Mouse (Mus musculus): ENCODE data around the gene Gm6525. TPM values are rescaled to one million over a fixed set of nuclear protein-coding genes. Genes with fewer than 3 reads are reported as not detected.

Gene Gm6525
- polyA plus RNA-seq, 1 experiment, result 0.12 TPM

DNA sequence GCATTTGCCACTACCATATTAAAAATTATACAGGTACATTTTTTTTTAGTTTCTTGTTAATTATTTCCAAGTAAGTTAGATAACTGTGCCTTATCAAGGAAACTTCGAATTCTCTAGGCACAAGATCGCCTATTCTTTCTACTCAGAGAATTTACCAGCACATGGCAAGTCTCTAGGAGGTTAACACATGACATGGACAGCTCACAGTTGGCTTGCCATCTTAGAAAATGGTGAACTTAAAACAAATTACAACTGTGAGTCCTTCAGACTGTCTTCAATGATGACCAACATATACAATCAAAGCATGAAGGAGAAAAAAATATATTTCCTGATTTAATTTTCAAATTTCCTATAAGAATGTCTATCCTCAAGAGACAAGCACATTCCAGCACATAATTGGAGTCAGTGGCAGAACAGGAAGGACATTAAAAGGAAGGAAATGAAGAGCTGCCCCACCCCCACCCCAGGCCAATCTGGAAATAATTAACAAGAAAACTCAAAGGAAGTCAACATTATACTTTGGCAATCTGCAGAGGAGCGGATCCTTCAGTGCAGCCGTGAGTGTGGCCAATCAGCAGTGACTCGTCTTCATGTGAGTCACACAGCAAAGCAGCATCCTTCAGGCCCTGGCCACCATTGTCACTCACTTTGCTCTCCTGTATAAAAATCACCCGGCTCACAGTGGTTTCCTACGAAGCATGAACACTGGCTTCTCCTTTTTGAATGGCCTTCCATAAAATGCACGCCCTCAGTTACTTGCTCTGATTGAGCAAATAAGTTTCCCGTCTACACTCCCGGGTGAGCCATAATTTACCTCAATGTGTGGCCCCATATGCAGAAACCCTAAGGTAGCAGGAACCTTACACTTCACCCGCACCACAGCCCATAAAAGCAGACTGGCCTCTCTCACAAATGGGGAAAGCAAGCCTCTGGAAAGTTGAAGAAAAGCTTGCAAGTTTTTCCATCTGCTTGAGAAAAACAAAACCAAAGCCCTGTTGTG is 44.7 kb upstream of the Gm6525 start:
- Histone ChIP-seq H3K27me3 (ENCODE audit: control insufficient read depth, insufficient read depth, insufficient read length) (no peaks in the 10 kb centered on the region), H3K79me2 (ENCODE audit: control insufficient read depth, insufficient read depth) (no peaks in the 10 kb centered on the region), H3K4me2 (ENCODE audit: low read depth) (no peak overlapping the region), H3ac (ENCODE audit: control insufficient read depth, insufficient read length) (no peak overlapping the region), H3K4me3 (no peak overlapping the region), H3K36me3 (ENCODE audit: control insufficient read depth, insufficient read depth) (no peaks in the 10 kb centered on the region)
- TF ChIP-seq TCF12 (IDR thresholded peaks at IDR 0.05; ENCODE audit: insufficient read depth, poor library complexity, severe bottlenecking) (no peak), REST (IDR thresholded peaks at IDR 0.05; ENCODE audit: insufficient read depth, insufficient read length) (no peak), MAX (IDR thresholded peaks at IDR 0.05; ENCODE audit: low read depth) (no peak)

DNA sequence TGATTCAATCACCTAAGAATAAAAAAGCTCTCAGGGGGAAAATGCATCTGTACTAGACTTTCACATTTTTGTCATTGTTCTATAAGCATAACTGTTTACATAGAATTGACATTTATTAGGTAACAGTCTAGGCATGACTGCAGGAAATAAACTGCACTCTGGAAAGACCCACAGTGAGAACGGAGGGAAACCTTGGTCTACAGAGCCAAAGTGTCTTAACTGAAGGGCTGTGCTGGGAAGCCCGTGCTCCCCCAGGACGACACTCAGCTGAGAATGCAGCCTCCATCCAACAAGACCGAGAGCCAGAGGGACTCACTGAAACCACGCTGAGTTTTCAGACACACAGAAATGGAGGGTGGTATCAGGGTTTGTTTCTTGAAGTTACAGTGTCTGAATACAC is 43.1 kb upstream of the Gm6525 start:
- no peak overlapping the region for H3K4me2 ChIP-seq (ENCODE audit: low read depth)

DNA sequence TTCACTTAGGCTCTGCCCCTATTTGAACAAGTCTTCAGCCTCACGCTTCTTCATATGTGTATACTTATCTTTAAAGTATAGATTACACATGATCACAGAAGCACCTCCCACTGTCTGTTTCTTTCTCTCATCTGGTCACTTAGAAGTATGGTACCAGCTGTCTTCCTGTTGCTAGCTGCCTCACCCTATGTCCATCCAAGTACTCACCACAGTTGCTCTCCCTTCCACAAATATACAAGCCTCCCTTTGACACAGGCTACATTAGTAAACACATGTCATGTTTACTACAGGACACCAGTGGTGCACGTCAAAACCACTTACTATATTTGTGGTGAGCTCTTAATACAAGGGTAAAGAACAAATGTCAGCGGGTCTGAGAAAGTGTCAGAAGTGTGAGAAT is 42.5 kb upstream of the Gm6525 start:
- Histone ChIP-seq H3K79me2 (ENCODE audit: control insufficient read depth, insufficient read depth) (no peaks in the 10 kb centered on the region), H3K4me3 (no peak overlapping the region), H3K36me3 (ENCODE audit: control insufficient read depth, insufficient read depth) (no peaks in the 10 kb centered on the region), H3K4me2 (ENCODE audit: low read depth) (no peak overlapping the region), H3ac (ENCODE audit: control insufficient read depth, insufficient read length) (no peak overlapping the region), H3K27me3 (ENCODE audit: control insufficient read depth, insufficient read depth, insufficient read length) (no peaks in the 10 kb centered on the region)
- TF ChIP-seq CEBPB (IDR thresholded peaks at IDR 0.05; ENCODE audit: insufficient read depth, poor library complexity, severe bottlenecking) (no peak), MYOD1 (IDR thresholded peaks at IDR 0.05; ENCODE audit: control insufficient read depth in 1 of 3, insufficient read length in 2 of 3, low read depth in 2 of 3) (peak in 1 of 3 experiments; percentile 29), MYOG (IDR thresholded peaks at IDR 0.05; ENCODE audit: control insufficient read depth in 1 of 3, insufficient read depth in 1 of 3, insufficient read length in 2 of 3, low read depth in 2 of 3) (peak in 1 of 3 experiments; percentile 56)

More for the DNA sequence above, 43.1 kb upstream of the Gm6525 start:
- Histone ChIP-seq H3K27me3 (ENCODE audit: control insufficient read depth, insufficient read depth, insufficient read length) (no peaks in the 10 kb centered on the region), H3K36me3 (ENCODE audit: control insufficient read depth, insufficient read depth) (no peaks in the 10 kb centered on the region), H3ac (ENCODE audit: control insufficient read depth, insufficient read length) (no peak overlapping the region), H3K79me2 (ENCODE audit: control insufficient read depth, insufficient read depth) (no peaks in the 10 kb centered on the region), H3K4me3 (no peak overlapping the region)
- no peak for TF ChIP-seq TCF3 (IDR thresholded peaks at IDR 0.05; ENCODE audit: insufficient read length, low read depth)
- TF ChIP-seq CEBPB (IDR thresholded peaks at IDR 0.05; ENCODE audit: insufficient read depth, poor library complexity, severe bottlenecking), result no peak
- no peak for TF ChIP-seq E2F4 (IDR thresholded peaks at IDR 0.05; ENCODE audit: insufficient read depth)
- TF ChIP-seq SRF (IDR thresholded peaks at IDR 0.05; ENCODE audit: control insufficient read depth, insufficient read length, low read depth), result no peak
- TF ChIP-seq USF1 (IDR thresholded peaks at IDR 0.05; ENCODE audit: low read depth), result no peak

DNA sequence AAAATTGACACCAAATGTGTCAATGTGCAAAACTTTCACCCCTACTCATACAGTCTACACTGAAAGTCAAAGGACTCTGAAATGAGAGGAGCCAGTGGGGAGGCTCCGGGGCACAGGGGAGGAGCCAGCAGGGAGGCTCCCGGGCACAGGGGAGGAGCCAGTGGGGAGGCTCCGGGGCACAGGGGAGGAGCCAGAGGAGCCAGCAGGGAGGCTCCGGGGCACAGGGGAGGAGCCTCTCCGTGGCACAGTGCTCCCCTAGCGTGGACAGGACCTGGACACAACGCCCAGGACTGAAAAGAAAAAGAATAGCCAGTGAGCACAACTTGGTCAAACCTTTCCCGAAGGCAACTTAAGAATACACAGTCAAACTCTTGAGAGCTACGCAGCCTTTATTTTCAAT is 38.5 kb upstream of the Gm6525 start:
- TF ChIP-seq SRF (IDR thresholded peaks at IDR 0.05; ENCODE audit: control insufficient read depth, insufficient read length, low read depth) (no peak), TCF12 (IDR thresholded peaks at IDR 0.05; ENCODE audit: insufficient read depth, poor library complexity, severe bottlenecking) (no peak), MAX (IDR thresholded peaks at IDR 0.05; ENCODE audit: low read depth) (no peak), POLR2AphosphoS2 (IDR thresholded peaks at IDR 0.05; ENCODE audit: insufficient read length, low read depth) (no peak), USF1 (IDR thresholded peaks at IDR 0.05; ENCODE audit: low read depth) (no peak), MYOD1 (IDR thresholded peaks at IDR 0.05; ENCODE audit: control insufficient read depth in 1 of 3, insufficient read length in 2 of 3, low read depth in 2 of 3) (no peak), E2F4 (IDR thresholded peaks at IDR 0.05; ENCODE audit: insufficient read depth) (no peak), POLR2A (IDR thresholded peaks at IDR 0.05; ENCODE audit: insufficient read length, low read depth) (no peak), CEBPB (IDR thresholded peaks at IDR 0.05; ENCODE audit: insufficient read depth, poor library complexity, severe bottlenecking) (no peak), TCF3 (IDR thresholded peaks at IDR 0.05; ENCODE audit: insufficient read length, low read depth) (no peak), MYOG (IDR thresholded peaks at IDR 0.05; ENCODE audit: control insufficient read depth in 1 of 3, insufficient read depth in 1 of 3, insufficient read length in 2 of 3, low read depth in 2 of 3) (no peak), REST (IDR thresholded peaks at IDR 0.05; ENCODE audit: insufficient read depth, insufficient read length) (no peak)
- Histone ChIP-seq H3K4me3 (no peak overlapping the region), H3ac (ENCODE audit: control insufficient read depth, insufficient read length) (no peak overlapping the region), H3K4me2 (ENCODE audit: low read depth) (no peak overlapping the region), H3K79me2 (ENCODE audit: control insufficient read depth, insufficient read depth) (no peaks in the 10 kb centered on the region), H3K36me3 (ENCODE audit: control insufficient read depth, insufficient read depth) (no peaks in the 10 kb centered on the region), H3K27me3 (ENCODE audit: control insufficient read depth, insufficient read depth, insufficient read length) (no peaks in the 10 kb centered on the region)

DNA sequence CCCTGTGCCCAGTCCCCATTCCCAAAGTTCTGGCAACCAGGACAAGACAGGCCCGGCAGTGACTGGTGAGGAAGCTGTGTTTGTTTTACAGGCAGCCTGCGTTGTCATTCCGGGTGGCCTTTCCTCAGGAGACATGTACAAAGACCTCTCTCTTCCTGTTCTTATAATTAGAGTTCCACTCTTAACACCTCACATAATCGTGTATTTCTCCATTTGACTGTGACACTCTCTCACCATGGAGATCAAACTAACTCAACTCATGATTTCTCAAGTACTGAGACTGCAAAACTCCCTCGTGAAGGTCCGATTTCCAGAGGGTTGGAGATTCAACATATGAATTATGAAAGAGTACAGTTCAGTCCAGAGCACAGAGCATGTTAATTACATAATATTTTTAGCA is 38.0 kb upstream of the Gm6525 start:
- no peak overlapping the region for H3ac ChIP-seq (ENCODE audit: control insufficient read depth, insufficient read length)
- H3K4me3 ChIP-seq, result no peak overlapping the region
- H3K79me2 ChIP-seq (ENCODE audit: control insufficient read depth, insufficient read depth), result no peaks in the 10 kb centered on the region
- H3K36me3 ChIP-seq (ENCODE audit: control insufficient read depth, insufficient read depth), result no peaks in the 10 kb centered on the region
- H3K4me2 ChIP-seq (ENCODE audit: low read depth), result no peak overlapping the region
- TF ChIP-seq SRF (IDR thresholded peaks at IDR 0.05; ENCODE audit: control insufficient read depth, insufficient read length, low read depth) (no peak), E2F4 (IDR thresholded peaks at IDR 0.05; ENCODE audit: insufficient read depth) (no peak), MYOD1 (IDR thresholded peaks at IDR 0.05; ENCODE audit: control insufficient read depth in 1 of 3, insufficient read length in 2 of 3, low read depth in 2 of 3) (no peak), TCF12 (IDR thresholded peaks at IDR 0.05; ENCODE audit: insufficient read depth, poor library complexity, severe bottlenecking) (no peak), REST (IDR thresholded peaks at IDR 0.05; ENCODE audit: insufficient read depth, insufficient read length) (no peak), USF1 (IDR thresholded peaks at IDR 0.05; ENCODE audit: low read depth) (no peak), TCF3 (IDR thresholded peaks at IDR 0.05; ENCODE audit: insufficient read length, low read depth) (no peak)
- no peaks in the 10 kb centered on the region for H3K27me3 ChIP-seq (ENCODE audit: control insufficient read depth, insufficient read depth, insufficient read length)

Data from myocyte (in vitro differentiated cells).